Mouse (Mus musculus) E14TG2a.4 (cell line): ENCODE measurements at regions not wholly inside any gene's neighbourhood (a gene's known extent, or its start where the extent isn't known, plus 50 kb on each side); places are given as distances from the start of the nearest gene placed in this dataset.

Experiments used
- CTCF ChIP-seq: conservative IDR thresholded peaks from 2 replicates; pipeline ENCODE4 v1.5.1; 2014; ENCODE audit warnings: low read length
- POU5F1 ChIP-seq: IDR thresholded peaks from 2 replicates; pipeline ENCODE4 v1.6.1; 2014; ENCODE audit warnings: low read length, borderline replicate concordance

GRCm38 (mm10) chr12:97977633-97978032, 281.6 kb downstream of the Galc start:
- TF ChIP-seq CTCF (no peak), POU5F1 (no peak)
